Mouse (Mus musculus): ENCODE results near the gene Nfat5. TPM values are rescaled to one million over a fixed set of nuclear protein-coding genes. Genes with fewer than 3 reads are reported as not detected.
A peak's percentile ranks its signal among the peaks of the same experiment; 100 is the strongest.

Gene Nfat5
- total RNA-seq, 2 experiments from 2014 or later: 57.4 to 69.3 TPM

DNA sequence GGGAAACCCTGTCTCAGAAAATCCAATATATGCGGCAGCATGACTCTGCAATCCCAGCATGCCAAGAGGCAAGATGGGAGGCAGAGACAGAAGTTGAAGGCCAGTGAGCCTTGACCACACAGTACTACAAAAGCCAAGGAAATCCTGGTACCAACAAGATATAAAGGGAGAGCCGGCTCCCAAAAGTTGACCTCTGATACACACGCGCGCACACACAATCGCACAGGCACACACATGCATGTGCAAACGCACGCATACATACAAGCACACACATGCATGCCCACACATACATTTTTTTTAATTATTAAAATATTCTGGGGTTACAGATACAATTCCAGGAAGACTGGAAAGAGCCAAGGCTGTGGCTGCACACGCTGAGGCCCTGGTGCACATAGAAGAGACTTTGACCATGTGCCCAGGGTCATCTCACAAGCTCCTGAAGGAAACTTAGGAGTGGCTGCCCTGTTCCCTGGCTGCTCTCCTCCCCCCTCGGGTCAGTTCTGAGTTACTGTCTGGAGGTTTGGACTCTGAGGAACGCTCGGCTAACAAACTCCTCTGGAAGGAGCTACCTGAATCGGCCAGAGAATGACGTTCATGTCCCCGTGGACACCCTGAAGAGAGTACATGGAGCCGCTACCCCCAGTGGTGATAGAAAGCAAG lies 97.3 kb downstream of the Nfat5 start:
- no peak overlapping the region for H3K27ac ChIP-seq
- TF ChIP-seq CTCF (conservative IDR thresholded peaks at IDR 0.05): no peak
- DNase-seq (ENCODE audit: low spot score in 2 of 2): no peak
- H3K4me3 ChIP-seq: no peak overlapping the region

DNA sequence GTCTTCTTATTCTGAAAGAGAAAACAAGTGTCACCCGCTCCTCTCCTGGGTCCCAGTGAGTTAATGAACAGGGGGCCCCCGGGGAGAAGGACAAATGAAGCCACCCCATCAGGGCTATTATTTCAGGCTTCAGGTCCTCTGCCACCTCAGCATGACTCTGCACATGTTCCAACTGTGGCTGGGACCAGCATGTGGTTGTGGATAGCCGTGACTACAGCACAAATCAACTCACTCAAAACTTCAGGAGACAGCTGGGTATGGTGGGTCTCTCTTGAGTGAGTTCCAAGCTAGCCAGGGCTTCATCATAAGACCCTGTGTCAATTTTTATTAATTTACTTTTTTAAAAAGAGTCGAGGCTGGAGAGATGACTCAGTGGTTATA lies 97.9 kb downstream of the Nfat5 start:
- no peak overlapping the region for H3K27ac ChIP-seq
- no peak for TF ChIP-seq CTCF (conservative IDR thresholded peaks at IDR 0.05)
- H3K4me3 ChIP-seq: no peak overlapping the region
- DNase-seq (ENCODE audit: low spot score in 2 of 2): no peak

DNA sequence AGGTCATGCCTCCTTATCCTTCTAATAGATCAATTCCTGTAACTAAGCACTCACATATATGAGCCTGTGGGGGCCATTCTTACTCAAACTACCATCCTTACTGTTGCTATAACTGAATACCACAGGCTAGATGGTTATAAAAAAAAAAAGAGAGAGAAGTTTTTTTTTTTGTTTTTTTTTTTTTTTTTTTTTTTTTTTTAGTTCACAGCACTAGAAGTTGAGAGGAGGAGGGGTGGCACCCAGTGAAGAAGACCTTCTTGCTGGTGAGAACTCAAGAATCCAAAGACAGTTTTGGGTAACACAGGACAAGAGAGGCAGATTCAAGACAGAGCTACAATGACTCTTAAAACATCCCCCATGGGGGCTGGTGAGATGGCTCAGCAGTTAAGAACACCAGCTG lies 102.1 kb downstream of the Nfat5 start:
- no peak for TF ChIP-seq CTCF (conservative IDR thresholded peaks at IDR 0.05)
- no peak overlapping the region for H3K4me3 ChIP-seq
- no peak for DNase-seq (ENCODE audit: low spot score in 2 of 2)
- H3K27ac ChIP-seq: no peak overlapping the region

DNA sequence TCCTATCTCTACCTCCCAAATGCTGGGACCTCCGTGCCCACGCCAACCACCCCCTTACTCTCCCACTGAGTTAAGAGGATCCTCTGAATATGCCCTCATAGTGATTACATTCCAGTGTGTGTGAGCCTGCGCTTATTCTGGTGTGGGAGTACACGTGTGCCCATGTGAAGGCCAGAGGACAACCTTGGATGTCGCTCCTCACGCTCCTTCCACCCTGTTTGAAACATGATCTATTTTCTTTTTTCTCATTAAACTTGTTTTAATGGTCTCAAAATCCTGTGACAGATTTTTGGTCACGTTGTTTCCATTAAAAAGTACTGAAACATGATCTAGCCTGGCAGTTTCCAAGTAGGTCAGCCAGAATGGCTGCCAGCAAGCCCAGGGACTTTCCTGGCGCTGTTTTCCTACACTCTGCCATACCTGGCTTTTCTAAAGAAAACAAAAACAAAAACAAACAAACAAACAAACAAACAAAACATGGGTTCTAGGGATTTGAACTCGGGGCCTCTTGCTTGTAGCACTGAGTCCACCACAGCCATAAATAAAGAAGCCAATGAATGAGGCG lies 102.9 kb downstream of the Nfat5 start:
- no peak overlapping the region for H3K27ac ChIP-seq
- no peak overlapping the region for H3K4me3 ChIP-seq
- no peak for TF ChIP-seq CTCF (conservative IDR thresholded peaks at IDR 0.05)
- no peak for DNase-seq (ENCODE audit: low spot score in 2 of 2)

DNA sequence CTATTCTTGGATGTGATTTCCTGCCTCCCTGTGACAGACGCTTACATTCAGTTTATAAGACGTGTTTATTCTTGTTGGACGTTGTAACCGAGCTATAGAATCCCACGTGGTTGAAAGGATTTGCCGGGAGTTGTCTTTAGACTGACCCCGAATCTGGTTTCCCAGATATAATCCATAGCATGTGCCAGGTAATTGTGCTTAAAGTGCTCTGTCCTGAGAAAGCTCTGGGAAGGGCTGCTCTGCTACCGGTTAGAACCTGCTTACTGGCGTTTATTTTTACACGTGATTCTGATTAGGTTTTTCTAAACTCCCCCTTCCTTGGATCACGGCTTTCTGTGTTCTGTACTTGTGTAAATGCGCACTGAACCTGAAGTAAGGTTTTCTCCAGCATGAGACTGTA lies 104.4 kb downstream of the Nfat5 start:
- no peak for DNase-seq (ENCODE audit: low spot score in 2 of 2)
- Histone ChIP-seq H3K4me3 (no peak overlapping the region), H3K27ac (no peak overlapping the region)
- TF ChIP-seq CTCF (conservative IDR thresholded peaks at IDR 0.05): no peak

DNA sequence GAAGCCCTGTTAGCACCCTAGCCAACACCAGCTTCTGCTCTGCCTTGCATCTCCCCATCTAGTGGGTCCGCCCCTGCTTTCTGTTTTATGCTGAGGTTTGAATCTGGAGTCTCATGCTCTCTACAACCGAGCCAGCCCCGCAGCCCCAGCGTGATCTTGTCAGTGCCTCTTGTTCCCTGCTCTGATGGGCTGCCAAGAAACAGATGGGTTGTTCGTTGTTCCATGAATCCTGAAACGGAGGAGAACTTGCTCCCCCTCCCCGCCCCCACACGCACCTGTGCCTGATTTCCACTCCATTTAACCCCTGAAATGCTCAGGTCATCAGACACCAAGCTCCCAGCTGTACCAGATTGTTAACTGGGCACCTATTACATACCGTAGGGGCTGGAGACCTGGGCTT lies 106.2 kb downstream of the Nfat5 start:
- peak; percentile 53 to 59 for DNase-seq (ENCODE audit: low spot score in 2 of 2)
- no peak for TF ChIP-seq CTCF (conservative IDR thresholded peaks at IDR 0.05)

DNA sequence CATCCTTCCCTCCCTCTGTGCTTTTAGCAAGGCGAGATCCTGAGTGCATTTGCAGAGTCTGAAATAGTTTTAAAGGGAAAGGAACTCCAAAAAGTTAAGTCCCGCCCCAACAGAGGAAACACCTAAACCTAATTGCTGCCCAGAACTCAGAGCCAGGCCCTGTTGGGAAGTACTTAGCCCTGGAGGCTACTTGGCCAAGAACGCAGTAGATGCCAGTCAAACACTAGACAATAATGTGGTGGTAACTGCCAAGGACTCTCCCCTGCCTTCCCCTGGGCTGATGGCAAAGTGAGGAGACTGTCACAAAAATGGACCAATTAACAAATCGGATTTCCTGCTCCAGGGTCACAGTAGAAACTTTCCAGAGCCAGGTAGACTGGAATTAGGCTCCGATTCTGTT lies 108.6 kb downstream of the Nfat5 start:
- DNase-seq (ENCODE audit: low spot score in 2 of 2): no peak
- H3K4me3 ChIP-seq: no peak overlapping the region
- peak overlapping the region; percentile 73; the same call in 1 of the 2 replicates for H3K27ac ChIP-seq
- TF ChIP-seq CTCF (conservative IDR thresholded peaks at IDR 0.05): no peak

More for the DNA sequence above, 106.2 kb downstream of the Nfat5 start:
- H3K27ac ChIP-seq: peak overlapping the region; percentile 73
- H3K4me3 ChIP-seq: no peak overlapping the region

DNA sequence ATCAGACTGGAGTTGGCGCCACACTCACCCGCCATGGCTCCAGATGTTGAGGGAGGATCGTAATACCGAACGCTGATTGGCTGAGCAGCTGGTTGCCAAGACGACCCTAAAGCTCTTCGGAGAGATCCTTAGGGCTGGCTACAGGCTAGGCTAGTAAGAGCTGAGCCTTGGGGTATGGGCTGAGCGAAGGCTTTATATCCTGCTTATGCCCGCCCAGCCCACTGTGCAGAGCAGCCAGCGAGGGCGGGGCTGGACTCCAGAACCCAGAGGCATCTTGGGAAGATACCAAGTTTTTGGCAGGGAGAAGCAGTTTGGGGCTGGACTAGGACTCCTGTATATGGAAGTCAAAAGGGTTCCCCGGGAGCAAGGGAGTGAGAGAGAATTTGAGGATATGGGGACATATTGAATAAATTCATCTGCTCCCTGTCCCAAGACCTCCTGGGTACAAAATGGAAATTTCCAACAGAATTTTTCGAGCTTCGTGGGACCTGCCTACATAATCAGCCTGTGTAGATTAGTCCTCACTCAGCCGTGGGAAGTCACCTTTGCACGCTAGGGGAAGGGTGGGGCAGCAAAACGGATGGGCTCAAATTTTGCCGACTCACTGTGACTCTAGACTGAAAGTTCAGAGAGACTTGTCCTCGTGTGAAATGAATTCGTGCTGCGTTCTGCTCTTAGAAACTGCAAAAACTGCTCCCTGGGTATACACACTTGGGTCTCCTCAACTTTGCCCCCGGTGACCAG lies 109.9 kb downstream of the Nfat5 start, which contains the start of gene Nqo1:
TSS of gene Nqo1 (minus strand) at position 169 of the 744 bp plus-strand sequence.
- no peak for TF ChIP-seq CTCF (conservative IDR thresholded peaks at IDR 0.05)
- Histone ChIP-seq H3K4me3 (peak within 1 kb of the TSS; percentile 54), H3K27ac (peak within 1 kb of the TSS; percentile 73)
- peak; percentile 44 to 55 for DNase-seq (ENCODE audit: low spot score in 2 of 2)

DNA sequence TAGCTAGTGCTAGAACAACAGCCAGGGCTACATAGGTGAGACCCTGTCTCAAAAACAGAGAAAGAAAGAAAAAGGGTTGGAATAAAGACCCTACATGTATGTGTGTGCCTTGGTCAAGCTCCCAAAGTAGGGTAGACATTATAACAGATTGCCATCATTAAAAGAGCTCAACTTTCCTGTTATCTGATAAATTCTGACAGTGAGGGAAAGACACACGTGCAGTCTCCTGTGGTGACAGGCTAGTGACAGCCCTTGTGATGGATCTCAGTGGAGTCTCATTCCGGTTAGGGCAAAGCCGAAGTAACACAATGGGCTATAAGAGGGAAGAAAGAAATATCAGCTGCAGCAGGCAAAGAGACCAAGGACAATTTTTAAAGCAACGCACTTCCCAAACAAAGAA lies 110.8 kb downstream of the Nfat5 start:
- Histone ChIP-seq H3K27ac (no peak overlapping the region), H3K4me3 (no peak overlapping the region)
- no peak for DNase-seq (ENCODE audit: low spot score in 2 of 2)
- TF ChIP-seq CTCF (conservative IDR thresholded peaks at IDR 0.05): no peak

DNA sequence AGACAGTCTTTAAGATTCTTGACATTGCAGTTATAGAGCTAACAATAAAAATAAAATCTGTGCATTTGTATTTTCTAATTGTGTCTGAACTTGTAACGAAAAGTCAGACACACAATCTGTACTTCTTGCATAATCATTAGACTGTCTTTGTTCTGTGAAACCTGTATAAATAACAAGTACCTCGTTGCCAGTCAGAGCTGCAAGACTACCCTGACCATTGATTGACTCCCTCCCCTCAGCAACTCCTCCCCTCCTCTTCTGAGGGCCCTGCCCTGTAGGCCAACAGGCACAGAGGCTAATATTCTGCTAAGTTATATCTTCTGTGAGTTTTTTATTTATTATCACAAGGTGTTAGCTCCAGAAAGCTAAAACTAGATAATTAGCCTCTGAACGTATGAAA lies 112.7 kb downstream of the Nfat5 start:
- DNase-seq (ENCODE audit: low spot score in 2 of 2): no peak
- Histone ChIP-seq H3K4me3 (no peak overlapping the region), H3K27ac (no peak overlapping the region)
- no peak for TF ChIP-seq CTCF (conservative IDR thresholded peaks at IDR 0.05)

DNA sequence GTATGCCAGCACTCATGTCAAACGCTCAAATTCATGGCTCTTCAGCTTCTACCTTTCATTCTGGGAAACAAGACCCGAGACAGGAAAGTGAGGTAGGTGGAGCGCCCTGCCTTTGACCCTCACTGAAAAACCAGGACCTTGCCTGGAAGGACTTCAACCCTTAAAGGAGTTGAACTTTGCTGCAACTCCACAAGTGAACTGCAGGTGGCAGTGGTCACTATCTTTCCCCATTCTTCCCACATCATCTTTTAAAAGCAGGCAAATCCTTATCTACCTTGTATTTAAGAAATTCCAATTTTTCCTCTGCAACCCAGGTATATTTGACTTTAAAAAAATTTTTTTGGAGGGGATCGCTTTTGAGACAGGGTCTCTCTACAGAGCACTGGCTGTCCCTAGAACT lies 118.1 kb downstream of the Nfat5 start:
- no peak overlapping the region for H3K27ac ChIP-seq
- DNase-seq (ENCODE audit: low spot score in 2 of 2): no peak
- no peak overlapping the region for H3K4me3 ChIP-seq
- peak; percentile 78 for TF ChIP-seq CTCF (conservative IDR thresholded peaks at IDR 0.05)

DNA sequence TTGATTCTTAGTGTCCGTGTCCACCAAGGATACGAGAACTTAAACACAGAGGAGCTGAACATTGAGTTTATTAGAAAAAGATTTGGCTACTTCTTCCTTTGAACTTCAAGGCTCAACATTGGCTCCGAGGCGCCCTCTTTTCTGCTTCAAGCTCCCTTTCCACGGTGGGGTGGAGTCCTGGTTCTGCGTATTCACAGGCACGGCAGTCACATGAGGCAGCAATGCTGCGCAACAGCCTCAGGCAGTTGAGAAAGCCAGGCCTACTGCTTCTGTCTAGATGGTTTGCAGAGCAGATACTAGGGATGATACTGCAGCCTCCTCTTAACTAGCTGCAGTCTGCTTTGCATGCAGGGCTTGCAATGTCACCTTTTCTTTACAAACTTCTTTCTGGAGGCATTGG lies 119.3 kb downstream of the Nfat5 start:
- no peak for TF ChIP-seq CTCF (conservative IDR thresholded peaks at IDR 0.05)
- no peak overlapping the region for H3K27ac ChIP-seq
- no peak for DNase-seq (ENCODE audit: low spot score in 2 of 2)
- H3K4me3 ChIP-seq: no peak overlapping the region

DNA sequence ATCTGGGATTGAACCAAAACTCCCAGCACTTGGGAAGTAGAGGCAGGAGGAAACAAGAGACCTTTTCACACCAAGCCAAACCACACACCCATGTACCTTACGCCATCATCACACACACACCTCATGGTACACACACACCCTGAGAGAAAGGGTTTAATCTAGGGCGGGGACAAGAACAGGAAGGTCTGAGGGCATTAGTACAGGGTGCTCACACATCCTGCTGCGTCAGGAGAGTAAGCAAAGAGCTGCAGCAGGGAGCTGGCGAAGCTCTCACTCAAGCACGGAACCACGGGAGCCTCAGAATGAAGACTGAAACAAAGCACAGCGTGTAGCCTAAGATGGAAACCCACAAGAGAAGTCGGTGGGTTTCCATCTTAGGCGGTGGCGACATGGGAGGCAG lies 120.6 kb downstream of the Nfat5 start:
- H3K27ac ChIP-seq: no peak overlapping the region
- no peak for TF ChIP-seq CTCF (conservative IDR thresholded peaks at IDR 0.05)
- no peak overlapping the region for H3K4me3 ChIP-seq
- DNase-seq (ENCODE audit: low spot score in 2 of 2): no peak

DNA sequence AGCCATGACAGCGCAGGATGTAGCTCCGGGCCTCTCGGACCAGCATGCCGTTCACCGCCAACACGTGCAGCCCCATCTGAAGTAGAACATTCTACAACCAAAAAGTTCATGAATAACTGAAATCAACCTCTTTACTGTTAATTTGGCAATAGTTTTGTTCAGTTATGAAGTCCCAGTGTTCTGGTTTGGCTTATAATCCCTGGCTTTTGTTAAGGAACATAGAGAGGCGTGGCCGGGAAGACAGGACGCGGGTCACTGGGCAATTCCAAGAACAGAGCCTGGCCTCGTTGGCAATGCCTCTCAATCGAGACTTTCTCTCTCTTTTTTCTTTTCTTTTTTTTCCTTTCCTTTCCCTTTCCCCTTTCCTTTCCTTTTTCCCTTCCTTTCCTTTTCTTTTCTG lies 123.7 kb downstream of the Nfat5 start:
- H3K4me3 ChIP-seq: no peak overlapping the region
- no peak overlapping the region for H3K27ac ChIP-seq
- no peak for TF ChIP-seq CTCF (conservative IDR thresholded peaks at IDR 0.05)
- DNase-seq (ENCODE audit: low spot score in 2 of 2): no peak

Measured in layer of hippocampus, adult 2 months (tissue).